Mouse (Mus musculus) megakaryocyte-erythroid progenitor cell, adult 5-6 weeks (primary cell): Measurements from ENCODE around the gene Haus7. TPM values are rescaled to one million over a fixed set of nuclear protein-coding genes. Genes with fewer than 3 reads are reported as not detected.

Experiments used
- ATAC-seq: replicated peaks from 2 replicates; pipeline ENCODE4 v1.8.0; 2016; ENCODE audit warnings: mild to moderate bottlenecking, inconsistent platforms; ENCODE audit not compliant: severe bottlenecking, poor library complexity, low FRiP score, low TSS enrichment
- total RNA-seq, 2 experiments: library from RNA; stranded (forward) in 1 of 2; stranded (reverse) in 1 of 2; fragments of 200-1000, 215-1000 nt in 1 of 2; fragments of >200 nt in 1 of 2; fragmentation: Nextera tagmentation in 1 of 2; gene quantifications; 2 replicates each; pipeline ENCODE4 v1.2.3; 2014 to 2017

Gene Haus7
- total RNA-seq (2014; fragmentation: Nextera tagmentation) (37.5 and 56.0 TPM in 2 replicates), total RNA-seq (2017) (81.1 and 85.6 TPM in 2 replicates)

DNA sequence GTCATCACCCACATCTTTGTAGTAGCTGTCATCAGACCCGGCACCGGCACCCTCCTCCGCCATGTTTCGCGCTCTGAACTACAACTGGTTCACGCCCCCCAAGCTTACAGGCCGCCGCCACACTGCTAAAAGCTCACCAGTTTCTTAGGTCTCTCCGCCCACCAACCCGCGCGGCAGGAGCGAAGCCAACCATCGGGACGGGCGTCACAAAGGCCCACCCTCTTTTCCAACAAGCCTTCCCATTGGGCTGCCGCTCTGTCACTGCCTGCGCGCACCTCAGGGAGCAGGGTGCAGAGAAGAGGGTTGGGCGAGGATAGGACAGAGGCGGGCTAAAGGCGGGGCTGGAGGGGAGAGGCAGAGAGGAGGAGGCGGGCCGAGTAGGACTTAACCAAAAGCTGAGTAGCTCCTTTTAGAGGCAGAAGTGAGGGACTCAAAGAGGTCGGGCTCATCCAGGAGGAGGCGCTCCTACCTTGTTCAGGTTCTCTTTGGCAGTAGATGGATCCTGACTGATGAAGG, at the start of gene Haus7:
Gene Haus7 (minus strand): TSS at position 168 of the 516 bp plus-strand sequence.
- ATAC-seq = peak; percentile 100

DNA sequence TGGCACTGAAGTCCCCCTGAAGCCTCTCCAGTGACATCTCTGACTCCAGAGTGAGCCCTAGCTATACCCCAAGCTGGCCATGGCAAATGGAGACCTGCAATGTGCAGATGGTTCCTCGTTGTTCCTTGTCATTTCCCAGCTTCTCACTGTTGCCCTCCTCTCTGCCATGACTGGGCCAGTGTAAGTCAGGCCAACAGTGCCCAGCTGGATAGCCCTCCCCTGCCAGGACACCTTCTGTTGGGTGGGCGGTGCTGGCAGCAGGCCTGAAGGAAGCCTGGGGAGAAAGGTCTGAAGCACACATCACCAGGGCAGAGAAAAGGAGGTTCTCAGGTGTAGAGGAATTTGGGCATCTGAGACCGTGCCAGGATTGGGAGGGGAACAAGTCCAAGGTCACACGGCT, 47.7 kb upstream of the Haus7 start:
- ATAC-seq = no peak

DNA sequence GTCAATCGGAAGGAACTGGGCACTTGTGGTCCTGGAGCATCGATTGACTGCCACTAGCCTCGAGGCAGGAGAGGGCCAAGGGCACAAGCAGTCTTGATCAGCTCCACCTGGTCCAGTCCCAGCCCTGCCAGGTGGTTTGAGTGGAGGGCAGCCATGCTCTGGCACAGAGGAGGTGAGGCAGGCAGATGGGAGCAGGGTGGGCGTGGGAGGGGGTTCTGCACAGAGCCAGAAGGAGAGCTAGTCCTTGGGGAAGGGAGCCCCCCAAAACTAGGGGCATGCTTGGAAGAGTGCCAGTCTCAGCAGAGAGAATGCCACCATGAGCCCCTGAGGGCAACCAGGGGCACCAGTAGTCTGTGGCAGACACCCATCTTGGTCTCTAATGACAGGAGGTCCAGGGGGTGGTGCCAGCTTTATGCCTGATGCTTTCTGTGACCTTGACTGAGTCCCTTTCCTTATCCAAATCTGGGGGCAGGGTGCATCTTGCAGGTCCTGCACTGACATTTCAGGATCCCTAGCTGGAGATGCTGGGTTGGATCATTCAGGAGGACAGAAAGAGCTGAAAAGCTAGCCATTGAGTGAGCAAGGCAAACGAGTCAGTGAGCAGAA, 46.4 kb upstream of the Haus7 start:
- ATAC-seq = no peak

DNA sequence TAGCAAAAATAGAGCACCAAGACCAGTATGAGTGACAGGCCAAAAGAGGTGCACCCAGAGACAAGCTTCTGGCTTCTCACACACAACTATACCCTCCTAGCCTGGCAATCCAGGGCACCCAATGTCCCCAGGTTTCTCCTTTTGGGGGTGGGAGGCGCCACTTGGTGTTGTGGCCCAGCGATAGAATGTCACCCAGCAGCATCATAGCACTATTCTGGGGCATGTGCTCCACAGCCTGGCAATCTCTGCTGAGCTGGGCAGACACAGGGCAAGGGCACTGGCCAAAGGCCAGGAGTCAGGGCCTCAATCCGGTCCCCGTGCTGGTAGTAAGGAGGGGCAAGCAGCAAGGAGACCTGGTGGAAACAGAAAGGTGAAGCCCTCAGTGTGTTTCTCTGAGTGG, 37.9 kb upstream of the Haus7 start:
- no peak for ATAC-seq

DNA sequence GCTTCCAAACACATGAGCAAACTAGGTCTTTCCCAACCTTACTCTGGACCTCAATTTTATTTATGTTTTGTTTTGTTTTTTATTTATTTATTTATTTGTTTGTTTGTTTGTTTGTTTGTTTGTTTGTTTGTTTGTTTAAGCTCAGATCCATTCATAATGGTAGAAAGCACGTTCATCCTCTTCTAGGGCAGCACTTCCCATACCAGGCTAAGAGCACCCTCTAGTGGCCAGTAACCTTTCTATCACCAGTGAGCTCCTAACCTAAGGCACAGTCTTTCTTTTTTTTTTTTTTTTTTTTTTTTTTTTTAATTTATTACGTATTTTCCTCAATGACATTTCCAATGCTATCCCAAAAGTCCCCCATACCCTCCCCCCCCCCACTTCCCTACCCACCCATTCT, 34.7 kb upstream of the Haus7 start:
- 0 out of 2 replicates have a peak, but pooled peaks have one; percentile 73 for ATAC-seq

DNA sequence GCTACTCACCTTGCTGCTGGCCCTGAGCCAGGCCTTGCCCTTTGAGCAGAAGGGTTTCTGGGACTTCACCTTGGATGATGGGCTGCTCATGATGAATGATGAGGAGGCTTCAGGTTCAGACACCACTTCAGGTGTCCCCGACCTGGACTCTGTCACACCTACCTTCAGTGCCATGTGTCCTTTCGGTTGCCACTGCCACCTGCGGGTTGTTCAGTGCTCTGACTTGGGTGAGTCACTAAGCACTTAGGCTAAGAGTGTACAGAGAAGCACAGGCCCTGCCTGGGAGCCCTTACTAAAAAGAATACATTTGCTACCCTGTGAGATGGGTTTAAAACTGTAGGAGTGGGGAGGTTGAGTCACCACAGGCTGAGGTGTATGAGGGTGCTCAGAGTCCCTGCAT, 32.0 kb upstream of the Haus7 start:
- ATAC-seq = no peak

DNA sequence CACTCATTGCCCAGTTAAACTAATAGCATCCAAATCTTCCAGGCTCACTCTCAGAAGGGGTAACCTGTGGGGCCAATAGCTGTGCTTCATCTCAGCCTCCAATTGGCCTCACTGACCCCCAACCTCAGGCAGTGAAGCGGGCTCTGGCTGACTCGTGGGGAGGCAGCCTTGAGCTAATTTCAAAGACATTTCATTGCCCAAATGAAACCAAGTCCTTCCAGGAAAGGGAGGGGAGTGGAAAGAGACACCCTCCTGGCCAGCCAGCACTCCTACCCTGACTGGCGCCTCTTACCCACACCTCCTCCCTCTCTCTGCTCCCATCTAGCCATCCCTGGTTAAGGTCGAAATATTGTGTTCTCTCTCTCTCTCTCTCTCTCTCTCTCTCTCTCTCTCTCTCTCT, 31.3 kb upstream of the Haus7 start:
- ATAC-seq = no peak

DNA sequence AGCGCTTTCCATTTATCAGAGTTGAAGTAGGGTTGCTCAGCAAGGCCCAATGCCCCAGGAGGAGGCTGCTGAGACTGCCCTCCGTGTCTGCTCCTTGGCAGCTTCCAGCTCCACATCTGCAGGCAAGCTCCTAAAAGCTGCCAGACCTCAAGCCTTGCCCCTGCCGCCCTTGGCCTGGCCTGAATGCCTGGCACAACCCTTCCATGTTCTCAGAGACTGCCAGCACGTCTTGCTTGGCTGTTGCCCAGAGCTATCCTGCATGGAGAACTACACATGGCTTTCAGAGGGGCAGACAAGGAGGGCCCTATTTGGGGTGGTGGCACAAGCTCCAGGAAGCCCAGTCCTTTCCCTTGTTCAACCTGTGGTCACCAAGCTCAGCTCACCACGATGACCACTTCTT, 28.1 kb upstream of the Haus7 start:
- no peak for ATAC-seq

DNA sequence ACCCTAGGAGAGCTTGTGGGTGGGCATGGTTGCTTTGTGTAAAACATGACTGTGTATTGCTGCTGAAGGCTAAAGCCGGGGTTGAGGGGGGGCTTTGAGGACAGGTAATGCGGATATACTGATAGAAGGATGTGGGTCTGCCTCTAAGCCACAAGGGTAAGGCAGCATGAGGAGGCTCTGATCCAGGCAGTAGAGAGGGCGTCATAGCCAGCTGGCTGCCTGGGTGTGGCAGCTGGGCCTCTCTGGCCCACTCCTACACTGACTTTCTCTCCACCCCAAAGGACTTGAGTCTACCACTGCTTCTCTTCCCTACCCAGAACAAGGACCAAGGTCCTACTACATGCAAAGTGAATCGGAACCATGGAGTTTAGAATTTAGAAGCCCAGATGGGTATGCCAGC, 26.0 kb upstream of the Haus7 start:
- no peak for ATAC-seq

DNA sequence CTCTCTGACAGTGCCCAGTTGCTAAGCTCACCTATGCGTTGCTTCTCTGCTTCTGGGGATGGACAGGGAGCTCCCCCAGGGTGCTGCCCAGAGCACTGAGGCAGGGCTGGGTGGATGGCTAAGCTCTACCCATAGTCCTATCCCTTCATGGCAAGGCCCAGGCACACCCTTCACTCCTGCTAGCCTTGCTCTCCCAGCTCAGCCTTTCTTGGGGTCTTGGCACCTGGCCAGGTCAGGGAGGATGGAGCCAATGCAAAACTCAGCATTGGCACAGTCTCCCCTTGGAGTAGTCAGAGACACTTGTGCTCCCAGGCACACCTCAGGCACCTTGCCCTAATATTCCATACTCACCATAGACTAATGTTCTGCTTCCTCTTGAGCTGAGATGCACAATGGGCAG, 25.2 kb upstream of the Haus7 start:
- ATAC-seq = no peak

DNA sequence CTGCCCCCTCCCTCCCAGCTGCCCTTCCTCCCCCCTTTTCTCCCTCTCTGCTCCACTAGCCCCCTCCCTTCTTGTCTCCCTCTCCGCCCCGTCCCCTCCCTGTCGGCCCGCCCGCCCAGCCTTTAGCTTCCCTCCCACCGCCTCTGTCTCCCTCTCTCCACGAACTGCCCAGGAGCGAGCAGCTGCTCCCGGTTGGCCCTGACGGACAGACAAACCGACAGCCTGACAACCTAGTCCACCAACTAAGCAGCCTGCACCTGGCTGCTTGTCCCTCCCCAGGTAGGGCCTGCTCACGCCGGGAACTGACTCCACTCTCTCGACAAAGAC, 24.6 kb upstream of the Haus7 start, which contains the start of gene Bgn:
Gene Bgn (plus strand): TSS at position 119 of the 327 bp plus-strand sequence.
- no peak for ATAC-seq

DNA sequence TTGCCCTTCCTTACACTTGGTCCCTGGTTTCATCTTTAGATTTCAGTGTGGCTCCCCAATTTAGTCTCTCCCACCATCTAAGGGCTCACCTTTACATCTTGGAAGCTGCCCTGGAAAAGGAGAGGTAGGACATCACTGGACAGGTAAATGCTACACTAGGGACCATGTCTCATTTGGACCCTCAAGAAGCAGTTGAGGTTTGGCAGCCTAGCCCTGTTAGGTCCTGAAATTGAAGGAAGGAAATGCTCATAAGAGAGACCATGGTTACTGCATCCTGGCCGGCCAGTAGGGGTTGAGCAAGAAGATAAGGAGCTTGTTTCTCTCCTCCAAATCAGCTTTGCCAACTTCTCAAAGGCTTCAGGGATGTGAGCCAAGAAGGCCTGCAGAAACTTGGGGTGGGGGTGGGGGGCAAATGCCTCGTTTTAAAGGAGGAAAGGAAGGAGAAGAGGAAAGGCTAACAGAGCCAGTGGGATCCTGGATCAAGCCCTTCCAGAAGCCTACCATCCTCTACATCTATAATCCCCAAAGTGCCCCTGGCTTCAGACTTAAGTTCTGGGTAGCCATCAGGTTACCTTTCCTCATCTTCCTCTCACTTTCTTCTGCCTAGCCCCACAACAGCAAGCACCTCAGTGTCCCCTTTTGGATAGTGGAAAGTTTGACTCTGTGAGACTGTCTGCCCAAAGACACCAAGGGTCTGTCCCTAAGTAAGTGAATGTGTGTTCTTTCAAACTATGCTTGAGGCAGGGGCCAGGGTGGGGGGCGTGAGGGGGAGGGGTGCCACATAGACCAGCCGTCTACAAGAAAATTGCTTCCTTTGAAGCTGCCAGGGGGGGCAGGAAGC, 24.0 kb upstream of the Haus7 start:
- no peak for ATAC-seq

DNA sequence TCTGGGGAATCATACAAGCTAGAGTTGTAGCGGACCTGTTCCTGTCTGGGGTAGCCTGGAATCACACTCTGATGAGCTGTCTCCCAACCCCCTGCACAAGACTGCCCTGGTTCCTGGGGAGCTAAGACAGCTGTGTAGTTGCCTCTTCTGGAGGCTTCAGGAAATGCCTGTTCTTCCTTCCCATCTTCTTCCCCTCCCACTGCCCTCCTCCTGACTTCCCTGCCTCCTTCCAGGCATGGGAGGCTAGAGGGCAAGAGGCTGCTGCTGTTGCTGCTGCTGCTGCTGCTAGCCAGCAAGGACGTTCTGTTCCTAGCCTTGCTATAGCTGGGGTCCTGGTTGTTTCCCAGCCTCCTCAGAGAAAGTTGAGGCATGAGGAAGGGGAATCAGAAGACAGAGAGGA, 21.5 kb upstream of the Haus7 start:
- no peak for ATAC-seq

DNA sequence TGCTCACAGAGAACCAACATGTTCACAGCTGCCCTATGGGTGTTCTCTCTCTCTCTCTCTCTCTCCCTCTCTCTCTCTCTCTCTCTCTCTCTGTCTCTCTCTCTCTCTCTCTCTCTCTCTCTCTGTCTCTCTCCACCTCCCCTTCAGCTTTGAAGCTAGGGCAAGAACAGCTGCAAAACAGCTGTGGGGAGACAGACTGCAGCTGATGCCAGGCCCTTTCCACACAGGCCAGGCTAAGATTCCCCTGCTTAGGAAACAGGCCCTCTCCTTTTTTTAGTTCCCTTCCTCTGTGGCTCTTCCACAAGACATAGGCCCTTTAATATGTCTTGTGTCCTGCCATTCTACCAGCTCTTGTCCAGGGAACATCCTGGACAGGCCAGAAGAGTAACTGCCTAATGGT, 20.8 kb upstream of the Haus7 start:
- no peak for ATAC-seq

DNA sequence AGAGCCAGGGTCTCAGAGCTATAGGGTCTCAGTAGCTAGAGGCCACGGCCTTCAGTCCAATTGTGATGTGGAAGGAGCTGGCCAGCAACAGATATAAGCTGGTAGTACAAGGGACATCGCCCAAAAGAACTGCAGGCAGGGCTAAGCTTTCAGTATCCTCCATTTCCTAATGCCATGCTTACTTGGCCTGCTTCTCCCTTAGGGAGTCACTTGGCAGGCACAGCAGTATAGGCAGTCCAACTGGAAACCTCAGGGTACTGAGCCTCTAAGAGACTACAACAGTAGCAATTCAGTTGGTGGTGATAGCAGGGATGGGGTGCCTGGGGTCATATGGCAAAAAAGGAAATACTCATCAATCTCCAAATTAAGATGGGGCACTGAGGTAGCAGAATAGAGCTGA, 18.7 kb upstream of the Haus7 start:
- ATAC-seq = no peak

DNA sequence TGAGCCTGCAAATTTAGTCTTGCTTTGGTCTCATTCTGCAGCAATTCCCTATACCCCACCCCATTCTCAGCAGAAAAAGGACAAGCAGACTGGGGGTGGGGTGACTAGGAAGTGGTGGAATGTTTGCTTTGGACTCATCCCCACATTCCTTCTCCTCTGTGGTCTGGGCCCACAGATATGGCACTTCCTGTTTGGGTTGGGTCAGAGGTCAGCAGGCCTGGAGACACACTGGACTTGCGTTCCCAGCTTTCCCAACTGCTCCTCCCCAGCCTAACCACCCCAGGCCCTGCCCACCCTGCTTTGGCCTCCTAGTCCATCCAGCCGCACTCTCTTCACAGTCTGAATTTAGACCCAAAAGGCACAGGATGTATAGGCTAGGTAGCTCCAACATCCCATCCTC, 17.8 kb upstream of the Haus7 start:
- ATAC-seq = no peak

DNA sequence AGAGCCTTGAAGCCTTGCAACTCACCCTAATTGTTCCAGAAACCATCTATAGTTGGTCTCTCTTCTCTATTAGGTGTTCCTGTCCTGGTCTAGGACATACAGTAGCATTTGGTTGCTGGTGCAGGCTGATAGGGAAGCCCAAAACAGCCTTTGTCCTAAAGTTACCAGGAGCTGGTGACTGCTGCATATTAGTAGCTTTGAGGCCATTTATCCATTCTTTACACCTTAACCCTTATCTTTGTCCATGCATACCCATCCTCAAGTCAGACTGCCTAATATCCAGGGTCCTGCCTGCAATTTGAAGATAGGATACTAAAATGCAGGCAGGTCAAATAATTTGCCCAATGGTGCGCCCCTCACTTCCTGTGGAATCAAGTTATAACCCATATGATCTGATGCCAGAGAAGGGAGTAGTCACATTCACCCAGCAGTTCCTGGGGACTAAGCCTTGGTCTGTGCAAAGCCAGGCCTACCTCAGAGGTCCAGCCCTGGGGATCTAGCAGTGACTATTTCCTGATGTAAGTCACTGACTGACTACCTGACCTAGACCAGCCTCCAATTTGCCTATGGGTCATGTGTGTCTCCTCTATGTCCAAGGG, 16.9 kb upstream of the Haus7 start:
- ATAC-seq = peak; percentile 73

DNA sequence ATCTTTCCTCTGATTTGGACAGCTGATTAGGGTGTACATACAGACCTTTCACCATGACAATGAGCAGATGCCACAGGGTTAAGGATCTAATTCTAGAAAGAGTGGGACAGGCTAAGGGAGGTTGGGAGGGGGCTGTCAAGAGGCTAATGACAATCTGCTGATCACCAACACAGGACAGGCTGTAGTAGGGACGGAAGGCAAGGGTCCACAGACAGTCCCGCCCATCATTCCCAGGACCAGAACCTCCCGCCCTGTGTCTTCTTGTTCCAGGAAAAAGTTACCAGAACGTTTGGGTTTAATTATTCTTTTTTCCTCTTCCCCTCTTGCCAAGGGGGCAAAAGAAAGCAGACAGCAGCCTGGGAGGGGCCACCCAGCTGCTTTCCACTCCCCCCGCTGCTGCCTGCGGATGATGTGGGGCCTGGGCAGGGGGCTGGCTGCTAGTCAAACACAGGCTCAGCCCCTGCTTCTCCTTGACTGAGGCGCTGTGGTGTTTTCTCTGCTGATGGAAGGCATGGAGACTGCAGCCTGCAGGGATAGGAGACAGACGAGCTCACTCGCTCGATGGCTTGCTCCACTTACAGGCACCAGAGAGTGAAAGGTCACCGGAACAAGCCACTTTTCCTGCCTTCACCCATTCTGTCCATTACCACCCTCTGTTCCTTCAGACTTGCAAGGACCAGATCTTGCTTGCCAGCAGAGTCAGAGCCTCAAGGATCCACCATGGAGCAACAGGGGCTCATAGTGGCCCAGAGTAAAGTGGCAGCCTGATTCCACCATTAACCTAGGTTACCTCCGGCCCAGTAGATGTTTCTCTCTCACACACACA, 15.7 kb upstream of the Haus7 start:
- ATAC-seq = no peak

DNA sequence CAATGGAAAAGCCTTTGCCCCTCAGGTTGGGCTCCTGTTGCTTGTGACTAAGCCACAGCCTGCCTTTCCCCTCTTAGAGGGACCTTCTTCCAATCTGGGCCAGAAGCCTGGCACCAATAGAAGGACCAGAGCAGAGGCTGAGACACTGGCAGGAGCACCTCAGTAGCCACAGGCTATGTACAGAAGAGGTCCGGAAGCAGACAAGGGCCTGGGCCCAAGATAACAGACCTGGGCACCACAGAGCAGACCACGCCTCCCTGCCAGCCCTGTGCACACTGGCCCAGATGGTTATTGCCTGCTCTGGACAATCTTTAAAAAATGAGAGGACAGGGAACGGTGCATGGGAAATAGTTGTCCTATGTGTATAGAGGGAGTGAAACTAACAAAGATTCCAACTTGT, 12.9 kb upstream of the Haus7 start:
- ATAC-seq = peak; percentile 93

DNA sequence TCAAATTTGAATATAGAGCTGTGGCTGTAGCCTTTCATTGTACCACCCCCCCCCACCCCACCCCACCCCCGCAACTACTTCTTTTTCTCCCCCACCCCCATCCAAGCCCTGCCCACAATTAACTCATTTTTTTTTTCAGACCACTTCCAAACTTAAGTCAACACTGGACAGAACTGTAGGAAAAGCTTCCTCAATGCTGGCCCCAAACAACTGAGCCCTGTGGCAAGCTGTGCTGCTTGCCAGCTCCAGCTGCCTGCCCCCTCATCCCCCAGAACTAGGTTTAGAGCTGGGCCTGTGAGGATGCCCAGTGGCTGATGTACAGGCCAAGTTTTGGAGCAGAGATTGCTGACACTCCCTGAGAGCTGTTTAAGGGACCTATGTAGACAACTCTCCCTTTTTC, 9.9 kb upstream of the Haus7 start:
- ATAC-seq = no peak
